Mouse (Mus musculus): Measurements from ENCODE around the gene Plod2. TPM values are rescaled to one million over a fixed set of nuclear protein-coding genes. Genes with fewer than 3 reads are reported as not detected.

Plod2 gene
- polyA plus RNA-seq, 1 experiment: 1.3 TPM

GRCm38 (mm10) chr9:92568798-92569197, 26.8 kb downstream of the Plod2 start:
- Histone ChIP-seq H3K4me3 (ENCODE audit: insufficient read depth, low read depth, low read length) (no peak overlapping the region), H3K4me1 (ENCODE audit: control insufficient read depth, insufficient read depth, insufficient read length, low read length) (no peaks in the 10 kb centered on the region), H3K27ac (replicated peaks; ENCODE audit: low read depth, low read length) (no peak overlapping the region)

- H3K27ac ChIP-seq (replicated peaks; ENCODE audit: low read depth, low read length): no peak overlapping the region
- no peaks in the 10 kb centered on the region for H3K4me1 ChIP-seq (ENCODE audit: control insufficient read depth, insufficient read depth, insufficient read length, low read length)
- H3K4me3 ChIP-seq (ENCODE audit: insufficient read depth, low read depth, low read length): no peak overlapping the region
Observed at GRCm38 (mm10) chr9:92572376-92573108, 30.5 kb downstream of the Plod2 start.

- no peak overlapping the region for H3K4me3 ChIP-seq (ENCODE audit: insufficient read depth, low read depth, low read length)
- H3K4me1 ChIP-seq (ENCODE audit: control insufficient read depth, insufficient read depth, insufficient read length, low read length): no peaks in the 10 kb centered on the region
- no peak overlapping the region for H3K27ac ChIP-seq (replicated peaks; ENCODE audit: low read depth, low read length)
Observed at GRCm38 (mm10) chr9:92583876-92584275, 41.9 kb downstream of the Plod2 start.

GRCm38 (mm10) chr9:92586025-92586424, 44.0 kb downstream of the Plod2 start:
- Histone ChIP-seq H3K27ac (replicated peaks; ENCODE audit: low read depth, low read length) (no peak overlapping the region), H3K4me3 (ENCODE audit: insufficient read depth, low read depth, low read length) (no peak overlapping the region), H3K4me1 (ENCODE audit: control insufficient read depth, insufficient read depth, insufficient read length, low read length) (no peaks in the 10 kb centered on the region)

- Histone ChIP-seq H3K4me1 (ENCODE audit: control insufficient read depth, insufficient read depth, insufficient read length, low read length) (no peaks in the 10 kb centered on the region), H3K27ac (replicated peaks; ENCODE audit: low read depth, low read length) (no peak overlapping the region), H3K4me3 (ENCODE audit: insufficient read depth, low read depth, low read length) (no peak overlapping the region)
Observed at GRCm38 (mm10) chr9:92587391-92587790, 45.4 kb downstream of the Plod2 start.

- Histone ChIP-seq H3K27ac (replicated peaks; ENCODE audit: low read depth, low read length) (no peak overlapping the region), H3K4me1 (ENCODE audit: control insufficient read depth, insufficient read depth, insufficient read length, low read length) (no peaks in the 10 kb centered on the region), H3K4me3 (ENCODE audit: insufficient read depth, low read depth, low read length) (no peak overlapping the region)
Observed at GRCm38 (mm10) chr9:92588226-92588625, 46.2 kb downstream of the Plod2 start.

- Histone ChIP-seq H3K27ac (replicated peaks; ENCODE audit: low read depth, low read length) (no peak overlapping the region), H3K4me3 (ENCODE audit: insufficient read depth, low read depth, low read length) (no peak overlapping the region)
Observed at GRCm38 (mm10) chr9:92589021-92589420, 47.0 kb downstream of the Plod2 start.

GRCm38 (mm10) chr9:92591482-92591881, 49.5 kb downstream of the Plod2 start:
- Histone ChIP-seq H3K4me3 (ENCODE audit: insufficient read depth, low read depth, low read length) (no peak overlapping the region), H3K4me1 (ENCODE audit: control insufficient read depth, insufficient read depth, insufficient read length, low read length) (no peaks in the 10 kb centered on the region), H3K27ac (replicated peaks; ENCODE audit: low read depth, low read length) (no peak overlapping the region)

More at GRCm38 (mm10) chr9:92589021-92589420, 47.0 kb downstream of the Plod2 start:
- no peaks in the 10 kb centered on the region for H3K4me1 ChIP-seq (ENCODE audit: control insufficient read depth, insufficient read depth, insufficient read length, low read length)

- Histone ChIP-seq H3K4me3 (ENCODE audit: insufficient read depth, low read depth, low read length) (no peak overlapping the region), H3K27ac (replicated peaks; ENCODE audit: low read depth, low read length) (no peak overlapping the region), H3K4me1 (ENCODE audit: control insufficient read depth, insufficient read depth, insufficient read length, low read length) (no peaks in the 10 kb centered on the region)
Observed at GRCm38 (mm10) chr9:92592757-92593156, 50.7 kb downstream of the Plod2 start.

GRCm38 (mm10) chr9:92594491-92594890, 52.5 kb downstream of the Plod2 start:
- H3K27ac ChIP-seq (replicated peaks; ENCODE audit: low read depth, low read length): no peak overlapping the region
- no peak overlapping the region for H3K4me3 ChIP-seq (ENCODE audit: insufficient read depth, low read depth, low read length)
- H3K4me1 ChIP-seq (ENCODE audit: control insufficient read depth, insufficient read depth, insufficient read length, low read length): no peaks in the 10 kb centered on the region

- H3K27ac ChIP-seq (replicated peaks; ENCODE audit: low read depth, low read length): no peak overlapping the region
- no peaks in the 10 kb centered on the region for H3K4me1 ChIP-seq (ENCODE audit: control insufficient read depth, insufficient read depth, insufficient read length, low read length)
- no peak overlapping the region for H3K4me3 ChIP-seq (ENCODE audit: insufficient read depth, low read depth, low read length)
Observed at GRCm38 (mm10) chr9:92595296-92595695, 53.3 kb downstream of the Plod2 start.

GRCm38 (mm10) chr9:92596916-92597547, 55.0 kb downstream of the Plod2 start:
- Histone ChIP-seq H3K27ac (replicated peaks; ENCODE audit: low read depth, low read length) (no peak overlapping the region), H3K4me3 (ENCODE audit: insufficient read depth, low read depth, low read length) (no peak overlapping the region), H3K4me1 (ENCODE audit: control insufficient read depth, insufficient read depth, insufficient read length, low read length) (no peaks in the 10 kb centered on the region)

- no peaks in the 10 kb centered on the region for H3K4me1 ChIP-seq (ENCODE audit: control insufficient read depth, insufficient read depth, insufficient read length, low read length)
- H3K4me3 ChIP-seq (ENCODE audit: insufficient read depth, low read depth, low read length): peak overlapping the region; percentile 31; the same call in 1 of the 2 replicates
- peak overlapping the region; percentile 58; the same call in 1 of the 2 replicates for H3K27ac ChIP-seq (replicated peaks; ENCODE audit: low read depth, low read length)
Observed at GRCm38 (mm10) chr9:92597776-92598175, 55.8 kb downstream of the Plod2 start.

- H3K27ac ChIP-seq (replicated peaks; ENCODE audit: low read depth, low read length): no peak overlapping the region
- no peaks in the 10 kb centered on the region for H3K4me1 ChIP-seq (ENCODE audit: control insufficient read depth, insufficient read depth, insufficient read length, low read length)
- H3K4me3 ChIP-seq (ENCODE audit: insufficient read depth, low read depth, low read length): no peak overlapping the region
Observed at GRCm38 (mm10) chr9:92599940-92600538, 58.0 kb downstream of the Plod2 start.

- no peaks in the 10 kb centered on the region for H3K4me1 ChIP-seq (ENCODE audit: control insufficient read depth, insufficient read depth, insufficient read length, low read length)
- no peak overlapping the region for H3K4me3 ChIP-seq (ENCODE audit: insufficient read depth, low read depth, low read length)
- H3K27ac ChIP-seq (replicated peaks; ENCODE audit: low read depth, low read length): no peak overlapping the region
Observed at GRCm38 (mm10) chr9:92601551-92601950, 59.5 kb downstream of the Plod2 start.
